Mouse (Mus musculus): Measurements from ENCODE around the gene Lmf2. TPM values are rescaled to one million over a fixed set of nuclear protein-coding genes. Genes with fewer than 3 reads are reported as not detected.

Gene Lmf2
- polyA plus RNA-seq, 1 experiment from 2014 or later, result 65.1 TPM

DNA sequence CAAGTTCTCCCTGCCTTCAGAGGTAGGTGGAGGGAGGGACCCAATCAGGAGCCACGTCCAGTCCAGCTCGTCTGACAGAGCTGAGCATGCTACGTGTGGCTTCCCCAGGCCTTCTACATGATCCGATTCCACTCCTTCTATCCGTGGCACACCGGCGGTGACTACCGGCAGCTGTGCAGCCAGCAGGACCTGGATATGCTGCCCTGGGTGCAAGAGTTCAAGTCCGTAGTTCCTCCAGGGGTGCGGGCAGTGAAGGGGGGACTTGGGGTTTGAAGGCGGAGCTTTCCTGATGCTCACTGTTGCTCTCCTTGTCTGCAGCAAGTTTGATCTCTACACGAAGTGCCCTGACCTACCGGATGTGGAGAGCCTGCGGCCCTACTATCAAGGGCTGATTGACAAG is 19.0 kb downstream of the Lmf2 start:
- WGBS, result 87% methylated on average over 14 of the region's 14 CpGs
- no peak for ATAC-seq (ENCODE audit: low FRiP score, low read depth)
- H3K36me3 ChIP-seq, result no peaks in the 10 kb centered on the region
- no peak overlapping the region for H3K4me2 ChIP-seq (replicated peaks)
- H3K4me3 ChIP-seq, result no peak overlapping the region
- no peaks in the 10 kb centered on the region for H3K4me1 ChIP-seq
- no peaks in the 10 kb centered on the region for H3K27me3 ChIP-seq
- no peaks in the 10 kb centered on the region for H3K9me3 ChIP-seq
- H3K27ac ChIP-seq, result no peak overlapping the region
- H3K9ac ChIP-seq, result no peak overlapping the region

DNA sequence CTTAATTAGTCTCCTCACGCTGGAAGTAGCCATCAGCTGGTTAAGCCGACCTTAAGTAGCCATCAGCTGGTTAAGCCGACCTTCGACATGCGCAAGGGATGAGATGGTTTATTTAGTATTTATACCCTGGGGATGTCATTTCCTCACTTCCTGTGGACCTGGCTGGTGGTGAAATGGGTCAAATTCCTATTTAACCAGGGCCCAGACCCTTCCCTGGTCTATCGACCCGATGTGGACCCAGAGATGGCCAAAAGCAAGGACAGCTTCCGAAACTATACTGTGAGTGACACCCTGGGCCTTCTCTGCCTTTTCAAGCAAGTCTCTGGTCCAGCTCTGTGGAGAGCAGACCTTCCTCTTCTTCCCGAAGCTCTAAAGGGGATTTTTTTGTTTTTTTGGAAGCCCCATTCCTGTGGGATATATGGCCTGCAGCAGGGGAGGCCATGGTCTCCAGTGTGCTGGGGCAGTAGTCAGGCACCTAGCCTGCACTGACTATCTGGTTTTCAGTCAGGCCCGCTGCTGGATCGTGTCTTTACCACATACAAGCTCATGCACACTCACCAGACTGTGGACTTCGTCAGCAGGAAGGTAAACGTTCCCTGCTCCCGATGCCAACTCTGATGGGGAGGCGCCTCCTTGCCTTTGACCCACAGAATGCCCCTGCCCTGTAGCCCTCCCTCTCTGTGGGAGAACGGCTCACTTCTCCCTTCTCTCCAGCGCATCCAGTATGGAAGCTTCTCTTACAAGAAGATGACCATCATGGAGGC is 20.5 kb downstream of the Lmf2 start:
- no peak for ATAC-seq (ENCODE audit: low FRiP score, low read depth)
- H3K27me3 ChIP-seq, result no peaks in the 10 kb centered on the region
- H3K4me3 ChIP-seq, result no peak overlapping the region
- H3K27ac ChIP-seq, result no peak overlapping the region
- 84% methylated on average over 17 of the region's 17 CpGs for whole genome bisulfite sequencing
- H3K36me3 ChIP-seq, result no peaks in the 10 kb centered on the region
- no peaks in the 10 kb centered on the region for H3K9me3 ChIP-seq
- no peak overlapping the region for H3K4me2 ChIP-seq (replicated peaks)
- H3K9ac ChIP-seq, result no peak overlapping the region
- H3K4me1 ChIP-seq, result no peaks in the 10 kb centered on the region

DNA sequence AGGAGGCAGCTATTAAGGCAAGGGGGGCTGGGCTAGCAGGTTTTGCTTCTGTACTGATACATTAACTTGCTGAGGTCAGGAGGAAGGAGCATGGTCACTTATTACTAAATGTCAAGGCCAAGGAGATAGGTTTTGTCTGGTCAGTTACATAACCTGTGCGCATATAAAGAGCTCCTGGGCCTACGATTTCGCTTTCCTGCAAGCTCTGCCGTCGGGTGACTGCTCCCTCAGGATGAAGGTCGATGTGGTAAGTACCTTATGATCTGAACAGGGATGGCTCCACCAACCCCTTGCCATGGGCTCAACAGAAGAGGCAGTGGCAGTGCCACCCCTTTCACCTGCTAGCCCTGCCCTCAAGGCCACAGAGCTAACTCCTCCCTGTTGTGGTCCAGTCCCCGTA is 21.2 kb downstream of the Lmf2 start, which contains the start of gene Miox:
Miox (plus strand) TSS at position 128 of the 400 bp plus-strand sequence.
- H3K27ac ChIP-seq, result no peak within 1 kb of the TSS
- H3K27me3 ChIP-seq, result no peaks in the 10 kb centered on the region
- no peaks in the 10 kb centered on the region for H3K4me1 ChIP-seq
- no peaks in the 10 kb centered on the region for H3K9me3 ChIP-seq
- 0 out of 2 replicates have a peak within 1 kb of the TSS, but pooled peaks have one; percentile 1 for H3K9ac ChIP-seq
- H3K4me2 ChIP-seq (replicated peaks), result no peak within 1 kb of the TSS
- no peak for ATAC-seq (ENCODE audit: low FRiP score, low read depth)
- H3K36me3 ChIP-seq, result no peaks in the 10 kb centered on the region
- WGBS, result 87% methylated on average over 7 of the region's 7 CpGs
- H3K4me3 ChIP-seq, result no peak within 1 kb of the TSS

DNA sequence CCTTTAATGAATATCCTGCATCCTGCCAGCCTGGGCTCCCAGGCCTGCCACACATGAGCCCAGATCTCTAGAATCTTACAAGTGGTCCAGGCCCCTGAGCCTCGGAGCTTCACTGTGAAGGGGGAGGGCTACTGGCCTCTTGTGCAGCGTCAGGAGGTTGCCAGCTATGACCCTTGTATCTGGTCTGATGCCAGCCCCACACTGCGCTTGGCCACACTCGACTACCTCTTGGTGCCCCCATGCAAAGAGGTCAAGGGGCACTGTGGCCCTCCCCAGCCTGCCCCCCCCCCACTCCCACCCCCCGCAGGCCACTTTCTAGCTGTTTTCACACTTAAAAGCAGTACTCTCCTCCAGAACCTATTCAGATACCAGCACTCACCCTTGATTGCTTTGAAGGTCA is 29.0 kb downstream of the Lmf2 start:
- H3K9me3 ChIP-seq, result no peaks in the 10 kb centered on the region
- WGBS, result 68% methylated on average over 5 of the region's 5 CpGs
- peaks cover 22% of the 10 kb centered on the region for H3K27me3 ChIP-seq

DNA sequence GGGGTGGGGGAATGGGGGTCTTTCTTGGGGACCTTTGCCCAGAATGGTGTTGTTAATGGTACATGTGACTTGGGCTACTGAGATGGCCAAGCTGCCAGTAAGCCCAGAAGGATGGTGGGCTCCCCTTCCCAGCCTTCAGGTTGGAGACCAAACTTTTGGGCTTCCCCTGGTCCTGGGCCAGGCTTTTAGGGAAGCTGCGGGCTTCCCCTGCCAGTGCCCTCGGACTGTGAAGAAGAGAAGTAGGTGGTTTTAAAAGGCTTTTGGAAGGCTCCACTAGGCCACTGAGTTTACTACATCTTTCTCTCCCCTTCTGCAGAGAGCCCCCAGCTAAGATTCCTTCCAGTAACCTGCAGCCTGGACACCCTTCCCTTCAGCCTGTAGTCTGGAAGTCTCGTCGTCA is 31.8 kb downstream of the Lmf2 start:
- H3K4me3 ChIP-seq, result no peak overlapping the region; the same call in 1 of the 2 replicates
- ATAC-seq (ENCODE audit: low FRiP score, low read depth), result no peak
- H3K4me1 ChIP-seq, result peaks cover 7% of the 10 kb centered on the region
- WGBS, result 80% methylated on average over 4 of the region's 4 CpGs
- H3K27me3 ChIP-seq, result peaks cover 25% of the 10 kb centered on the region
- no peaks in the 10 kb centered on the region for H3K9me3 ChIP-seq
- no peak overlapping the region for H3K9ac ChIP-seq
- H3K27ac ChIP-seq, result no peak overlapping the region
- no peak overlapping the region for H3K4me2 ChIP-seq (replicated peaks)
- H3K36me3 ChIP-seq, result no peaks in the 10 kb centered on the region

More for the DNA sequence above, 29.0 kb downstream of the Lmf2 start:
- no peak for ATAC-seq (ENCODE audit: low FRiP score, low read depth)
- Histone ChIP-seq H3K4me1 (peaks cover 7% of the 10 kb centered on the region), H3K27ac (no peak overlapping the region), H3K36me3 (no peaks in the 10 kb centered on the region), H3K4me2 (replicated peaks) (no peak overlapping the region), H3K4me3 (no peak overlapping the region), H3K9ac (no peak overlapping the region)

DNA sequence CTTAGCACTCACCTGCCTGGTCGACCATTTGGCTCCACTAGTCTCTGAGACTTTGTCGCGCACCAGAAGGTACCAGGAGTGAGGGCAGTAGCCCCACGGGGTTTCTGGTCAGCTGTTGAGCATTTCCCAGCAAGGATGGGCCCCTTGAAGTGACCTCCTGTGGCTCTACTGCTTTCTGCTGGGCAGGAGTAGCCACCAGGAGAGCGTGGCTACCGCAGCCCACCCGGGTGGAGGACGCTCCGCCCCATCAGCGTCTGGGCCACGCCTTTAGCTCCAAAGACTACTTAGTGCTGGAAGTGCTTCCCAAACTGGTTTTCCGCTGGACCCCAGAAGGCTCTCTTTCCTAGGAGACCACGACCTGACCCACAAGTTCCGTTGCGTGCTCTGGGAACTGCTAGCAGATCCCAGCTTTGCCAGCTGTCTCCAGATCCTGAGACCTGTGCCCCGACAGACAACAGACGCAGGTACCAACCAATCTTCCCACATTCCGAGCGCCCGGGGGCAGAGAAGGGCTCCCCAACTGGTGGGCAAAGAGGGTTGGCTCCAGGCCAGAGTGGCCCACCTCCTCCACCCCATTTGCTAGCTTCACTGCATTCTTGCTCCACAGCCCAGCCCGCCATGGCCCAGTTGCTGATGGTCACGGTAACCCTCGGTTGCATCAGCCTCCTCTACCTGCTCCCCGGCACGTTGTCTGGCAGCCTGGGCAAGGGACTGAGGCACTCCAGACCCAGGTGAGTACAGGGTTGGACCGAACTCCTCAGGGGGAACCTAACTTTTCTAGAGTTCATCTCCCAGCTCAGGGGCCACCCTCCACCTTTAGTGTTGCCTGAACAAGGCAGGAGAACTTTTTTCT is 32.6 kb downstream of the Lmf2 start, which contains the start of gene Adm2:
Adm2 (plus strand) TSS at position 51 of the 853 bp plus-strand sequence.
- Histone ChIP-seq H3K9me3 (no peaks in the 10 kb centered on the region), H3K4me3 (peak within 1 kb of the TSS; percentile 27), H3K9ac (peak within 1 kb of the TSS; percentile 19; the same call in 1 of the 2 replicates), H3K27me3 (peaks cover 25% of the 10 kb centered on the region), H3K4me1 (peaks cover 7% of the 10 kb centered on the region), H3K27ac (no peak within 1 kb of the TSS), H3K36me3 (no peaks in the 10 kb centered on the region), H3K4me2 (replicated peaks) (peak within 1 kb of the TSS; percentile 58)
- WGBS, result 5% methylated on average over 26 of the region's 26 CpGs
- ATAC-seq (ENCODE audit: low FRiP score, low read depth), result no peak

DNA sequence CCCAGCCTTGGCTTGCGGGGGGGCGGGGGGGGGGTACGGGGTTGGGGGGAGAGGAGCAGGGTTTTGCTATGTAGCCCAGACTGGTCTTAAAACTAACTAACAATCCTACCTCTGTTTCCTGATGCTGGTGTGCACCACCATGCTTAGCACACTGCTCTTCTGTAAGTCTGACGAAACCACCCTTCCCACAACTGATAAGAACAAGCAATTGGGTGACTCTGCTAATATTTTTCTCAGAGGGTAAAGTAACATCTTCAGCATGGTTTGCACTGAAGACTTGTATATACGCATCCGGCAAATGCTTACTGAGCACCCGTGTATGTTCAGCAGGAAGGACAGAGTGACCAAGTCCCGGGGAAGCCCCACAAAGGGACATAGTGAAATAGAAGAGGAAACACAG is 34.2 kb downstream of the Lmf2 start:
- Histone ChIP-seq H3K9ac (no peak overlapping the region), H3K36me3 (no peaks in the 10 kb centered on the region), H3K27me3 (peaks cover 25% of the 10 kb centered on the region), H3K27ac (no peak overlapping the region), H3K4me3 (no peak overlapping the region), H3K4me1 (peaks cover 7% of the 10 kb centered on the region), H3K4me2 (replicated peaks) (no peak overlapping the region), H3K9me3 (no peaks in the 10 kb centered on the region)
- ATAC-seq (ENCODE audit: low FRiP score, low read depth), result no peak
- 76% methylated on average over 8 of the region's 8 CpGs for WGBS

DNA sequence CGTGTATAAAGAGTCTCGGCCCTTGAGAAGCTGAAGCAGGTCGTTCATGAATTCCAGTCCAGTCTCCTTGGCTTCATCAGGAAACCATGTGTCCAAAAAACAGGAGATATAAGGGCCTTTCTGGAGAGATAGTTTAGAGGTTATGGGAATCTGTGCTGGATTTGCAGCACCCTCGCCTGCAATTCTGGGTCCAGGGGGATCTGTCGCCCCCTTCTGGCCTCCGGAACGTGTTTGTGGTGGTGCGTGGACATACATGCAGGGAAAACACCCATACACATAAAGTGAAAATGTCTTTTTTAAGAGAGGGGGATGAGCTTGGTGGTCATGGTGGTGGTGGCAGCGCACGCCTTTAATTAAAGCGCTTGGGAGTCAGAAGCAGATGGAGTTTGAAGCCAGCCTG is 39.3 kb downstream of the Lmf2 start:
- Histone ChIP-seq H3K36me3 (no peaks in the 10 kb centered on the region), H3K4me1 (peaks cover 21% of the 10 kb centered on the region), H3K9me3 (no peaks in the 10 kb centered on the region), H3K9ac (no peak overlapping the region), H3K4me2 (replicated peaks) (peak overlapping the region; percentile 91; the same call in 1 of the 2 replicates), H3K27me3 (0 out of 2 replicates have a peak, but pooled peaks cover 4% of the 10 kb centered on the region), H3K27ac (no peak overlapping the region), H3K4me3 (no peak overlapping the region)
- ATAC-seq (ENCODE audit: low FRiP score, low read depth), result no peak
- WGBS, result 71% methylated on average over 11 of the region's 11 CpGs

DNA sequence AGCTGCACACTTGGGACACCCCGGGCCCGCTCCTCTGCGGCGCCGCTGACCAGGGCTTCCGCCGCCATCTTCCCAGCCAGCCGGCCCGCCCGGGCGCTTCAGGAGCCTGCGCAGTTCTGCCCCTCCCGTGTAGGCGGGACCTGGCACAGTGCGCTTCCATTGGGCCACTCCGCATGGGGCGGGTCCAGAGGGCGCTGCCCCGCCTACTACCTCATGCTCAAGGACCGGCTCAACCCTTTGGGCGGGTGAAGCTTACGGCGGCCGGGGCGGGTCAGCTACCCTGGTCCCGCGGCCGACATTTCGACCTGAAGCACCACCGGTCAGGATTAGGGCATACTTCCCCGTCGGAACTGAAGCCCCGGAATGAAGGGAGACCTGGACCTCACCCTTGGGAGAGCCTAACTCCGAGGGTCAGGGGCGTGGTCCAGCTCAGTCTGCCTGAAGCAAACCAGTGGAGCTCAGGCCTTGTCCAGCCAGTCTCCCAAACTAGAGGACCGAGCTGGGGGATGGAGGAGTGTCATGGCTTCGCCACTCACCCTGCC is 40.2 kb downstream of the Lmf2 start, which contains the start of gene Sbf1:
Sbf1 (minus strand) TSS at position 122 of the 542 bp plus-strand sequence.
- Histone ChIP-seq H3K4me2 (replicated peaks) (peak within 1 kb of the TSS; percentile 91), H3K4me3 (peak within 1 kb of the TSS; percentile 94), H3K27ac (peak within 1 kb of the TSS; percentile 15; the same call in 1 of the 2 replicates), H3K9ac (peak within 1 kb of the TSS; percentile 92), H3K36me3 (no peaks in the 10 kb centered on the region), H3K27me3 (no peaks in the 10 kb centered on the region), H3K4me1 (peaks cover 27% of the 10 kb centered on the region), H3K9me3 (no peaks in the 10 kb centered on the region)
- WGBS, result 1% methylated on average over 37 of the region's 37 CpGs
- peak; percentile 100 for ATAC-seq (ENCODE audit: low FRiP score, low read depth)

DNA sequence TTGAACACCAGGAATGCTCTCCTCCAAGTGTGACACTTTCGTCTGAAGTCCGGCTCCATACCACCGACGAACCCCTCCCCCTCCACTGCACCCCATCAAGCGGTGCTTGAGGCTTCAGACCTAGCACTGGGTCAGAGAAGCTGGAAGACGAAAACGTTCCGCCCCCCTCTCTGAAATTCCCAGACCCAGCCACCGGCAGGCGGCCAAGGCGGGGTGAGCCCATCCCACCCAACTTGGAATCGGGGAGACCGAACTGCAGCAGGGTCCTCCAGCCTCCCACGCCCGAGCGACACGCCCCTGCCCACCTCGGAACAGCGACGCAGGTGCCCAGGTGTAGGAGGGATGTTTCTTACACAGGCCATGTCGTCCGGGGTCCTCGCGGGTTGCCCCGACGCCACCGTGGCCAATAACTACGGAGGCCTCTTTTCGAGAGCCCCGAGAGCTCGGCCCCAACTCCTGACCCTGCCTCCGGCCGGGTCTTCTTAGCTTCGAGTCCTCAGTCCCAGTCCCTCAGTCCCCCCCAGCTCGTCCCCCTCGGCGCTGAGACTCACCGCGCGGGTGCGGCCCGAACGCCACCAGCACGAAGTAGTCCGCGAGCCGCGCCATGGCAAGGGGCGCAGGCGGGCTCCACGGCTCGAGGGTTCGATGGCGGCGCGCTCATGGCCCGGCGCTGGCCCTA is 40.8 kb downstream of the Lmf2 start:
- ATAC-seq (ENCODE audit: low FRiP score, low read depth), result peak; percentile 49
- H3K27ac ChIP-seq, result no peak overlapping the region; the same call in 1 of the 2 replicates

DNA sequence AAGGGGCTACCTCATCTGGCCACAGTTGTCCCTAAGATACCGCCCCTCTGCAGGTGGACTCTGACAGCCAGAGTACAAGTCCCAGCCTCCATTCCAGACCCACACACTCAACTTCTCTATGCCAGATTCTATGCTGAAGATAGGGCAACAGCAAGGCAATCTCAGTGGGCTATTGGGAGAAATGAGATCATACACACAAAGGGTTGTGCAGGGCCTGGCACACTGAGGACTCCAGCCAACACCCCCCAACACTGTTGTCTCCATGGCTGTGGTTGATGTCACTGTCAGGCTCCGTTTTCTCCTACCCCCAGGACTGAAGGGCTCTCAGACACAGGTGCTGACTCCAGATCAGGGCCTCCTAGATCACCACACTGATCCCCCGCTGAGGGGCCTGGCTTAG is 41.4 kb downstream of the Lmf2 start:
- no peaks in the 10 kb centered on the region for H3K36me3 ChIP-seq
- no peaks in the 10 kb centered on the region for H3K27me3 ChIP-seq
- peak overlapping the region; percentile 94 for H3K4me3 ChIP-seq
- H3K27ac ChIP-seq, result no peak overlapping the region
- no peak; the same call in 1 of the 2 replicates for ATAC-seq (ENCODE audit: low FRiP score, low read depth)
- H3K9ac ChIP-seq, result peak overlapping the region; percentile 92
- H3K4me1 ChIP-seq, result peaks cover 28% of the 10 kb centered on the region
- peak overlapping the region; percentile 91 for H3K4me2 ChIP-seq (replicated peaks)
- 29% methylated on average over 3 of the region's 3 CpGs for WGBS
- no peaks in the 10 kb centered on the region for H3K9me3 ChIP-seq

More for the DNA sequence above, 40.8 kb downstream of the Lmf2 start:
- H3K4me3 ChIP-seq, result peak overlapping the region; percentile 94
- peaks cover 28% of the 10 kb centered on the region for H3K4me1 ChIP-seq
- H3K9me3 ChIP-seq, result no peaks in the 10 kb centered on the region
- no peaks in the 10 kb centered on the region for H3K27me3 ChIP-seq
- H3K4me2 ChIP-seq (replicated peaks), result peak overlapping the region; percentile 91
- H3K9ac ChIP-seq, result peak overlapping the region; percentile 92
- no peaks in the 10 kb centered on the region for H3K36me3 ChIP-seq
- WGBS, result under 1% methylated on average over 53 of the region's 58 CpGs

Measured in limb, embryonic 13.5 days (tissue).